Mouse (Mus musculus): ENCODE data around the gene Opcml. TPM values are rescaled to one million over a fixed set of nuclear protein-coding genes. Genes with fewer than 3 reads are reported as not detected.
A peak's percentile ranks its signal among the peaks of the same experiment; 100 is the strongest.

The Opcml gene
- total and polyA plus RNA-seq, 2 experiments from 2014 or later, result 48.3 to 140 TPM

DNA sequence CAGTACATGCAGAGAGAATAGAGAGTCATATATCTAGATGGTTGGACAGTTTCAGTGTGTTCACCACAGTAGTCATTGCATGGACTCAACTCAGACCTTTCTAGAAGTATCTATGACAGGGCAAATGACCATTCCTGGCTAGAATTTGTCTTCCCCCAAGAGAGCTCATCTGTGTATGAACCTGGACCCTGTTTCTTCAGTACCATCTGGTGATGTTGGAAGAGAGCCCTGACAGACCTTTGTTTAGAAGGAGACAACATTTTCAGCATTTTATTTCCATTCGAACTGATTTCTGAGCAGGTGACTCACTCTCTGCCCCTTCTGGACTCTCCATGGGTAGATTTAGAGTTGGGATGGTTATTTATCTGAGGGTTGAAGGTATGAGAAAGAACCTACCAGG, 827.1 kb downstream of the Opcml start:
- Histone ChIP-seq H3K4me1 (ENCODE audit: insufficient read depth) (no peaks in the 10 kb centered on the region), H3K27ac (ENCODE audit: low read depth, low read length) (no peak overlapping the region), H3K27me3 (ENCODE audit: insufficient read depth, low read length) (no peaks in the 10 kb centered on the region), H3K4me2 (ENCODE audit: low read depth) (no peak overlapping the region), H3K4me3 (ENCODE audit: low read depth, low read length) (no peak overlapping the region), H3K36me3 (ENCODE audit: insufficient read depth) (no peaks in the 10 kb centered on the region), H3K9me3 (ENCODE audit: low read length) (no peaks in the 10 kb centered on the region), H3K9ac (no peak overlapping the region)
- DNase-seq (no peak), ATAC-seq (no peak)
- WGBS, result 72% methylated on average over 1 of the region's 1 CpGs
- no peak for TF ChIP-seq CTCF (IDR thresholded peaks at IDR 0.05; ENCODE audit: low read depth)

DNA sequence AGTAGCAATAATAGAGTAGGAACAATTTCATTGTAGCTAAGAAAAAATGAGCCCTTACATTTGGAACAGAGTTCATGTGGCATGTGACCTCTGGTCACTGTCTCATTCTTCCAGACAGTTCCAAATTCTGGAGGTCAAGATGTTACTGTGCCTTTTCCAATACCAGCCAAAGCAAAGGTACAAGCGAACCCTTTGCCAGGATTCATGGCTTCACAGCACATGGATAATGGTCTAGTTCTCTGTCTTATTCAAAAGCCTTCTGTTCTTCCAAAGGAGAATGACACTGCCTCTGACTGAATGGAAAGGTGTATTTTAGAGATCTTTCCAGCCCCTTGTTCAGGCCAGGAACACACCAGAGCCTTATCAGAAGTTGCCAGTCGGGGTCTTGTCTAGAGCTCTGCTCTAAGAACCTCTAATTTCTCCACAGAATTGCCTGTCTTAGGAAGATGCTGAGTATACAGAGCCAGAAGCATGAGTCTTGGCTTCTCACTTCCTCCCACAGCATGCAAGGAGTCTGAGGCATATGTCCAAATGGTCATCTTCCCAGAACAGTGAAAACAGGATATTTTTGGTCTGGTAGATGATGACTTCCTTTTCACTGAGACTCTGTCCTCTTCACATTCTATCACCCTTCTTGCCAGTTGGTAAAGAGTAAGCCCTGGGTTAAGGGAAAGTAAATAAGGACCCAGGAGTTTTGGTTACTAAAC, 827.8 kb downstream of the Opcml start:
- H3K27ac ChIP-seq (ENCODE audit: low read depth, low read length), result no peak overlapping the region
- H3K27me3 ChIP-seq (ENCODE audit: insufficient read depth, low read length), result no peaks in the 10 kb centered on the region
- H3K9ac ChIP-seq, result no peak overlapping the region
- TF ChIP-seq CTCF (IDR thresholded peaks at IDR 0.05; ENCODE audit: low read depth), result no peak
- H3K4me3 ChIP-seq (ENCODE audit: low read depth, low read length), result no peak overlapping the region
- no peaks in the 10 kb centered on the region for H3K36me3 ChIP-seq (ENCODE audit: insufficient read depth)
- ATAC-seq, result no peak
- H3K9me3 ChIP-seq (ENCODE audit: low read length), result no peaks in the 10 kb centered on the region
- no peak overlapping the region for H3K4me2 ChIP-seq (ENCODE audit: low read depth)
- DNase-seq, result no peak
- H3K4me1 ChIP-seq (ENCODE audit: insufficient read depth), result no peaks in the 10 kb centered on the region
- 84% methylated on average over 2 of the region's 2 CpGs for WGBS

DNA sequence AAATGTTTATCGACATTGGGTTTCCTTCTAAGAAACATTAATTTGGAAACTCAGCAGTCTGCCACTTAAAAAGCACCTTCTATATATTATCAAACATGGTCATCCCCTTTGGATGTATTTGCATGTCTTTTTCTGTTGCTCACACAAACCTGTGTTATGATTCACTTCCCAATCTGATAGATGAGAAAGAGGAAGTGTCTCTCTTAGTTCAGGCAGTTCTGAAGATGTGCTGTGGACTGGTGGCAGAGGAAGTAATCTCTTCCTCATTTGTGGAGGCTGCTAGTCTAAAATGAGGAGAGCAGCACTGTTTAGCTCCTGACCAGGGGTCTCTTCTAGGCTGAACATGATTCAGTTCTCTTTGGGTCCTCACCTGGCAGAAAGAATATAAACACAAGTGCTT, 831.4 kb downstream of the Opcml start:
- Histone ChIP-seq H3K27ac (ENCODE audit: low read depth, low read length) (no peak overlapping the region), H3K36me3 (ENCODE audit: insufficient read depth) (no peaks in the 10 kb centered on the region), H3K9me3 (ENCODE audit: low read length) (no peaks in the 10 kb centered on the region), H3K4me1 (ENCODE audit: insufficient read depth) (no peaks in the 10 kb centered on the region), H3K27me3 (ENCODE audit: insufficient read depth, low read length) (no peaks in the 10 kb centered on the region), H3K4me3 (ENCODE audit: low read depth, low read length) (no peak overlapping the region), H3K4me2 (ENCODE audit: low read depth) (no peak overlapping the region), H3K9ac (no peak overlapping the region)
- no peak for TF ChIP-seq CTCF (IDR thresholded peaks at IDR 0.05; ENCODE audit: low read depth)
- whole genome bisulfite sequencing, result 95% methylated on average over 1 of the region's 1 CpGs
- ATAC-seq, result no peak
- no peak for DNase-seq

DNA sequence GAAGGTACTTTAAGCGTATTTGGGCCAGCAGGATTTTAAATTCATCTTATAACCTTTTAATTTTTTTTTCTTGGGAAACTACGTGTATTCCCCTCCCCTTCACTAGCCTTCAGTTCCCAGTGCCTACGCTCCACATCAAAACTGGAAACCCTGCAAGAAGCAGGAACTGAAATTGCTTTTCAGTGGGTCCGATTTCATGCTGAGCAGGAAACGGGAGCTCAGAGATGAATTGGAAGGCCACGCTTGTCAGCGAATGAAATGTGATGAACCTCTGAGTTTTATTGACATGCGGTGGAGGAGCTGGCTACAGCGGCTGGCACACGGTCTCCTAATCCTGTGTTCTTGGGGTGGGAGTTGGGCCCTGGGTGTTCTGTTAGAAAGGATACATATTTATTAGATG, 834.3 kb downstream of the Opcml start:
- Histone ChIP-seq H3K4me1 (ENCODE audit: insufficient read depth) (no peaks in the 10 kb centered on the region), H3K27me3 (ENCODE audit: insufficient read depth, low read length) (no peaks in the 10 kb centered on the region), H3K9me3 (ENCODE audit: low read length) (no peaks in the 10 kb centered on the region), H3K4me2 (ENCODE audit: low read depth) (no peak overlapping the region), H3K27ac (ENCODE audit: low read depth, low read length) (no peak overlapping the region), H3K9ac (no peak overlapping the region), H3K36me3 (ENCODE audit: insufficient read depth) (no peaks in the 10 kb centered on the region), H3K4me3 (ENCODE audit: low read depth, low read length) (no peak overlapping the region)
- TF ChIP-seq CTCF (IDR thresholded peaks at IDR 0.05; ENCODE audit: low read depth), result no peak
- no peak for ATAC-seq
- no peak for DNase-seq
- WGBS, result 56% methylated on average over 10 of the region's 10 CpGs

DNA sequence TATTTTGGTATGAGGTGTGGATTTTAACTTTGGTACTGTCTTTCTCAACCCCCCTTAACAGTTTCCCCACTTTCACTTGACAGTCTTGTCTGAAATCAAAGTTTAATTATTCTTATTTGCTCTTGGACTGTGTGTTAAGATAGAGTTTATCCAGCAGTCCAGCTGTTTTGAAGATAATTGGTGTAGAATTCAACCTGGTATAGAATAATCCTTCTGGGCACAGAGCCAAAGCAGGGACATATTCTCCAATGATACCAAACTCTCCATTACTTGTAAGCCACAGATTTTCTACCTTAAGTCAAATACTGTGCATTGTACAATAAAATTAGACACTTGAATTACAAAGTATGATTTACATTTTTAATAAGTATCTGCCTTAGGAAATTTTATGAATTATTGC, 852.2 kb downstream of the Opcml start:
- no peak overlapping the region for H3K9ac ChIP-seq
- peaks cover 8% of the 10 kb centered on the region; the same call in 1 of the 2 replicates for H3K4me1 ChIP-seq (ENCODE audit: insufficient read depth)
- no peak for TF ChIP-seq CTCF (IDR thresholded peaks at IDR 0.05; ENCODE audit: low read depth)
- no peak overlapping the region for H3K4me3 ChIP-seq (ENCODE audit: low read depth, low read length)
- no peaks in the 10 kb centered on the region for H3K9me3 ChIP-seq (ENCODE audit: low read length)
- no peak for DNase-seq
- no peaks in the 10 kb centered on the region for H3K27me3 ChIP-seq (ENCODE audit: insufficient read depth, low read length)
- no peaks in the 10 kb centered on the region for H3K36me3 ChIP-seq (ENCODE audit: insufficient read depth)
- H3K4me2 ChIP-seq (ENCODE audit: low read depth), result no peak overlapping the region
- no peak overlapping the region for H3K27ac ChIP-seq (ENCODE audit: low read depth, low read length)
- no peak for ATAC-seq

DNA sequence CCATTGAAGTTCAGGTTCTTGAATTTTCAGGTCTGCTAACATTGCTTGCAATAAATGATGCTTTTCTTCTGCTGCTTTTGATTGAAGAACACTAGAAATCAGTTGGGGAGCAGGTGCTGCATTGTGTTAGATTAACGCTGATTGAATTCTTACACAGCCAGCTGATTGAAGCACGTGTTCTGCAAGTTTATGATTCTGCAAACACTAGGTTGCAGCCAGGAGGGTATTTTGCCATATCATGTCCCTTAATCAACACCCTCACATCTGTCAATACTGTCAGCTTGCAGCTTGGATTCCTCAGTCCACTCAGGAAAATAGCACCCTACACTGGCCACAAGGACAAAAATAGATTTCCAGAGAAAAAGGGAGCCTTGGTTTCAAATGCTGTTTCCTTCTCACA, 853.5 kb downstream of the Opcml start:
- peaks cover 8% of the 10 kb centered on the region; the same call in 1 of the 2 replicates for H3K4me1 ChIP-seq (ENCODE audit: insufficient read depth)
- H3K27ac ChIP-seq (ENCODE audit: low read depth, low read length), result no peak overlapping the region
- ATAC-seq, result peak; percentile 43
- WGBS, result 18% methylated on average over 2 of the region's 2 CpGs
- H3K27me3 ChIP-seq (ENCODE audit: insufficient read depth, low read length), result no peaks in the 10 kb centered on the region
- no peaks in the 10 kb centered on the region for H3K9me3 ChIP-seq (ENCODE audit: low read length)
- DNase-seq, result peak; percentile 31
- no peak overlapping the region for H3K9ac ChIP-seq
- no peak overlapping the region for H3K4me3 ChIP-seq (ENCODE audit: low read depth, low read length)
- no peak overlapping the region for H3K4me2 ChIP-seq (ENCODE audit: low read depth)
- H3K36me3 ChIP-seq (ENCODE audit: insufficient read depth), result no peaks in the 10 kb centered on the region
- no peak for TF ChIP-seq CTCF (IDR thresholded peaks at IDR 0.05; ENCODE audit: low read depth)

DNA sequence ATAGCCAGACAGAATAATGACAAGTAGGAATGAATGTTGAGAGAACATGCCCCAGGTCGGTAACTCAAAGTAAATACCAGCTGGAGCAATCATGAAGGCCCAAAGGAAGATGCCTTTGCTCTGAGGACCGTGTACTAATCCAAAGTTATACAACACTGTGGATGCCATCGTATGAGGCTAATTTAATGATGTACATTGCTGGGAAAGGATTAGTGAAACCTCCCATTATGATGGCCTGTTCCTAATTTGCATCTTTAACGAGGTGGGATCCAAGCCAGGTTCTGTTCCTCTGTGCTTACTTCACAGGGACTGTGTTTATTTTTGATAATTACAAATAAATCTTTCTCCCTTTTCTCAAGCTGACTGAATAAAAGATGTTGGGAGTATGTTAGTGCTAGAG, 859.5 kb downstream of the Opcml start:
- ATAC-seq (no peak), DNase-seq (no peak)
- H3K9me3 ChIP-seq (ENCODE audit: low read length), result no peaks in the 10 kb centered on the region
- 23% methylated on average over 4 of the region's 4 CpGs for WGBS
- H3K27me3 ChIP-seq (ENCODE audit: insufficient read depth, low read length), result no peaks in the 10 kb centered on the region
- no peak overlapping the region for H3K4me3 ChIP-seq (ENCODE audit: low read depth, low read length)
- H3K27ac ChIP-seq (ENCODE audit: low read depth, low read length), result no peak overlapping the region
- H3K9ac ChIP-seq, result no peak overlapping the region
- no peaks in the 10 kb centered on the region for H3K36me3 ChIP-seq (ENCODE audit: insufficient read depth)
- TF ChIP-seq CTCF (IDR thresholded peaks at IDR 0.05; ENCODE audit: low read depth), result no peak
- no peak overlapping the region for H3K4me2 ChIP-seq (ENCODE audit: low read depth)
- H3K4me1 ChIP-seq (ENCODE audit: insufficient read depth), result no peaks in the 10 kb centered on the region

Measured in forebrain, postnatal 0 days (tissue).